Mouse (Mus musculus) brain, embryonic 14.5 days (tissue): ENCODE results near the gene Crat. TPM values are rescaled to one million over a fixed set of nuclear protein-coding genes. Genes with fewer than 3 reads are reported as not detected.

Source experiments
- DNase-seq: peaks from one replicate; pipeline ENCODE4 v3.0.0-alpha.2; 2011; ENCODE audit warnings: low read depth
- CTCF ChIP-seq: fragments of 200-500 bp; IDR thresholded peaks from 2 replicates; pipeline ENCODE4 v1.5.1; 2012; ENCODE audit warnings: inconsistent platforms, mild to moderate bottlenecking, moderate library complexity, borderline replicate concordance; ENCODE audit not compliant: insufficient read depth, insufficient read length; ENCODE audit errors: extremely low read depth
- POLR2A ChIP-seq: fragments of 200-500 bp; IDR thresholded peaks from 2 replicates; pipeline ENCODE4 v1.6.1; 2012; ENCODE audit warnings: mild to moderate bottlenecking, inconsistent platforms, borderline replicate concordance; ENCODE audit not compliant: poor library complexity, insufficient read depth, insufficient read length, severe bottlenecking; ENCODE audit errors: extremely low read depth
- polyA plus RNA-seq: library from polyadenylated mRNA; depleted of rRNA; stranded (reverse); fragments of >200 nt; gene quantifications from 2 replicates; pipeline ENCODE4 v1.2.3, GENCODE M21; 2012

Gene Crat
- polyA plus RNA-seq, 1 experiment: 31.3 TPM

DNA sequence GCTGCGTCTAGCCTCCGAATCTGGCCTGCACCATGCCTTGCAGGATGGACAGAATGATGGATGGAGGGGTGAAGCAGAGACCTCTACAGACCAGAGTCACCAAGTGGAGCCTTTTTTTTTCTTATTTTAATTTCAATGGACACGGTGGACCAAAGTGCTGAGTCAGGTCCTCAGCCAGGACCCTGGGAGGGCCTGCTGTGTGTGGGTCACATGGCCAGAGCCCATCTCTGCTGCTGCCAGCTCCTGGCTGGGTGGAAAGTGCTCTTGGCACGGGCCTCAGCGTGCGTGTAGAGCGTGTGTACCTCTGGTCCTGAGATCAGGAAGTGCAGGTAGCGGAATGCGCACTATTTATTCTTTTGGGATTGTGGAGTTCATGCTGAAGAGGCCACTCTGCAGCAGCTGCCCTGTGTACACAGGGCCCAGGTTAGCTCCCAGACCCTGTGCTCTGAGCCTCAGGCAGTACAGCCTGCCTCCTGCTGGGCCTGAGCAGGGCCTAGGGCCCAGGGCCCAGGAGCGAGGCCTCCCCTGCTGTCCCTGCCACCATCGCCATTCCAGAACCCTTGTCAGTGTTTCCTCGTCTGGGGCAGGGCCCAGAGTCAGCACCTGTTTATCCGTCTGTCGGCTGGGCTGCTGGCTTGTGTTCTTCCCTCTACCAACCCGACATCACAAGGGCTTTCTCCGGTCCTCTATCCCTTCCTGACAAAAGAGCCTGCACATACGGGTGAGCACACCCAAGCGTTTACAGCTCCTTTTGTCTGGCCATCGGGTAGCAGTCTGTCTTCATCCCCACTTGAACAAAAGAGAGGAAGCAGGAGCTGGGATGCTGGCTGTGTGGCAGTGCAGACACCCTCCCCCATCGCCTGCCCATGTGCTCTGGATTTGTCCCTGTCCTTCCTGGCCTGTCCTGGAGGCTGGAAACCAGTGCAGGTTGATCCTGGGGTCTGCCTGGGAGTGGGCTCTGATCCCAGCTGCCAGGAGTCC, 16.1 kb downstream of the Crat start:
- peak; percentile 84 for DNase-seq
- TF ChIP-seq CTCF: no peak
- TF ChIP-seq POLR2A: no peak

DNA sequence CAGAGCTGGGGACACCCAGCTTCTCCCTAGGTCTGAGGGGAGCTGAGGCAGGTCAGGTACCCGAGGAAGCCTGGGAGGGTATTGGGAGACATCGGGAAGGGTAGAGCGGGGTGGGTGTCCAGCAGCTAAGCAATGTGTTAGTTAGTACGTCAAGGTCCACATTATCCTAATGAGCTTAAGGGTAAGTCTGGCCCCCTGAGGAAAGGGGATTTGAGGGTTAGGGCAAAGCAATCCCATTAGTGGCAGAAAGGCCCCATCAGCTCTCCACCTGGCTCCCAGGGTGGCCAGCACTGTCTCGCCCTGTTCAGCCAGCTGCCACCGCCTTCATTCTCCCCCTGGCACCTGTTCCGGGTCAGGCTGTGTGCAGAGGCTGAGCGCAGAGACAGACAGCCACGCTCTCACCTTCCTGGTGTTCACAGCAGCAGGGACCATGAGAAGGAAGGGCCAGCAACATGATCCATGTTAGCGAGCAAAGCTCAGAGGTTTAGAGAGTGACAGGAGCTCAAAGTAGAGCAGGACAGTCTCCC, 17.6 kb downstream of the Crat start:
- no peak for TF ChIP-seq CTCF
- no peak for TF ChIP-seq POLR2A
- DNase-seq: peak; percentile 11

DNA sequence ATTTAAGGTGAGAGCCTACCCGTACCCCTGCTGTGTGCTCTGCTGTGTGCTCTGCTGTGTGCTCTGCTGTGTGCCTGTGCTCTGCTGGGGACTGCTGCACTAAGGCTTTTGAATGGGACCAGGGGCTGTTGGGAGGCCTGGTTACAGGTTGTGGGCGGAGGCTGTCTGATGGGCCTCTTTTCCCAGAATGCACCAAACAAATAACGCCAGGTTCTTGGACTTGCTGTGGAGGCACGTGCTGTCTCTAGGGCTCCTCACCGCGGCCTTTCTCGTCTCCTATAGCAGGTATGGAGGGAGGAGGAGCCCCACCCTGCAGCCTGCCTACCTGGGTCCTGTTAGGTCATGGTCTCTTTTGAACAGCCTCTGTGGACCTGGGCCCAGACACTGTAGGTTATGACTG, 19.4 kb downstream of the Crat start:
- TF ChIP-seq CTCF (no peak), POLR2A (no peak)

GRCm38 (mm10) chr2:30395757-30396156, 19.9 kb downstream of the Crat start:
- TF ChIP-seq POLR2A (no peak), CTCF (no peak)
- DNase-seq: no peak

More for the DNA sequence above, 19.4 kb downstream of the Crat start:
- no peak for DNase-seq

GRCm38 (mm10) chr2:30393370-30393656, 22.3 kb downstream of the Crat start:
- DNase-seq: no peak
- no peak for TF ChIP-seq CTCF

GRCm38 (mm10) chr2:30392577-30393369, 22.8 kb downstream of the Crat start:
- peak; percentile 96 for DNase-seq
- TF ChIP-seq POLR2A: peak; percentile 66; the same call in 1 of the 2 replicates
- TF ChIP-seq CTCF: no peak

DNA sequence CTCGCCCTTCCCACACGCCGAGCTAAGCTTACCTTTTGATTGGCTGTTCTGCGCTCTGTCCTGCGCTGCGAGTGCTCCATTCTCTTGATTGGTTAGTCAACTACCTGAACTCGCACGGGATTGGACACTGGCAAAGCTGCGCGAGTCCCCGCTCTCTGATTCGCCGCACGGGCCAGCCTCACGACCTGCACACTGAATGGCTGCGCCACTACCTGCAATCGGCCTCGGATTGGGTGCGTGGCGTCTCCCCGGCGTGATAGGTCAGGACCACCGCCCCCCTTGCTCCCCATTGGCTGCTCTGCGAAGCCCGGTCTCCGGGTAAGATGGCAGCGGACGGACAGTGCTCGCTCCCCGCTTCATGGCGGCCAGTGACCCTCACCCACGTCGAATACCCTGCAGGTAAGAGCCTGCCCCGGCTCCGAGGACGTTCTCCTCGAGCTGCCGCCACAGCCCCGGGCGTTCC, 23.5 kb downstream of the Crat start, which contains the start of gene Dolpp1:
TSS of gene Dolpp1 (plus strand) at position 141 of the 463 bp plus-strand sequence.
- TF ChIP-seq CTCF (no peak), POLR2A (no peak; the same call in 1 of the 2 replicates)
- peak; percentile 100 for DNase-seq

- DNase-seq: no peak
- TF ChIP-seq CTCF: no peak
- TF ChIP-seq POLR2A: no peak
Measured at GRCm38 (mm10) chr2:30389000-30389399, 26.6 kb downstream of the Crat start.

DNA sequence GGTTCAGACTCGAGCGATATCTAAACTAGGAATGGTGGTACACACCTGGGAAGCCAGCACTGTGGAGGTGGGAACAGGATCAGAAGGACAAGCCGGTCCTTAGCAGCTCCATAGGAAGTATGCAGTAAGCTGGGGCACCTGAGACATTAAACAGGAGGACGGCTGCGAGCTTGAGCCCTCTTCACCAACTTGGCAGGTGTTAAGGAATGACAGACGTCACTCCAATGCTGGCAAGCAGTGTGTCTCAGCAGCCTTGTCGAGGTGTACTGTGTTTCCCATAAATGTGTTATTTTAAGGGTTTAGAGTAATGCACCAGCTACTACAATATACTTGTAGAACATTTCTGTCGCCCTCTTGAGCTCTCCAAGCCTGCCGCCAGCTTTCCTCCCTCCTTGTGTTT, 28.7 kb downstream of the Crat start:
- DNase-seq: no peak

GRCm38 (mm10) chr2:30385591-30385990, 30.0 kb downstream of the Crat start:
- TF ChIP-seq CTCF (no peak), POLR2A (no peak)

More for the DNA sequence above, 28.7 kb downstream of the Crat start:
- no peak for TF ChIP-seq POLR2A
- no peak for TF ChIP-seq CTCF

DNA sequence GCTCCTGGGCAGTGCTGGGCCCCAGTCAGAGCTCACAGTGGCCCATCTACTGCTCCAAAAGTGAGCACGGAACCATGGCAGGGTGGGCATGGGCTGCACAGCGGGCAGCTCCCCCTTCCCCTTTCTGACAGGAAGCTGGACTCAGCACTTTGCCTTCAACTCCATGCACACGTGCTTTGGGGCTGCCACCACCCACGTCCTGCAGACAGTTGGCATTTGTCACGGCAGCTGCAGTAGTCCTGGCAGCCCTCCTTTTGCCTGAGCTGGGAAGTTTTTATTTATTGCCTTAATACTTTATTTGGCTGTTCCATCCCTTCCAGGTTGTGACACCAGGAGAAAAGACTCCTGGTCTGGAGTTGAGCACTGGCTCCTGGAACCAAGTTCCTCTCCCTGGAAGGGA, 30.8 kb downstream of the Crat start:
- DNase-seq: no peak
- TF ChIP-seq POLR2A (no peak), CTCF (no peak)

More at GRCm38 (mm10) chr2:30385591-30385990, 30.0 kb downstream of the Crat start:
- DNase-seq: no peak

DNA sequence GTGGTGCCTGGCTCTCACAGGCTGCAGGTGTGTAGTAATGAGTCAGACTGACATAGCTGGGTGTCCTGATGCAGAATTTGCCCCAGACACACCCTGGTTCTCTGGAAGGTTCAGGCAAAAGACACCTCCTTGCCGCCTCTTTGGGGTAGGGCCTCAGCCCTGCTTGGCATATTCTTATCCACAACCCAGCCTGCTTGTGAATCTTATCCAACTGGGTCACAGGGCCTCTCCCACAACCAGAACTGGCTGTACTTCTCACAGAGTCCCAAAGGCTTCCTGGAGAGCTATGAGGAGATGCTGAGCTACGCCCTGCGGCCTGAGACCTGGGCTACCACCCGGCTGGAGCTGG, 34.3 kb downstream of the Crat start:
- TF ChIP-seq CTCF (no peak), POLR2A (no peak)

DNA sequence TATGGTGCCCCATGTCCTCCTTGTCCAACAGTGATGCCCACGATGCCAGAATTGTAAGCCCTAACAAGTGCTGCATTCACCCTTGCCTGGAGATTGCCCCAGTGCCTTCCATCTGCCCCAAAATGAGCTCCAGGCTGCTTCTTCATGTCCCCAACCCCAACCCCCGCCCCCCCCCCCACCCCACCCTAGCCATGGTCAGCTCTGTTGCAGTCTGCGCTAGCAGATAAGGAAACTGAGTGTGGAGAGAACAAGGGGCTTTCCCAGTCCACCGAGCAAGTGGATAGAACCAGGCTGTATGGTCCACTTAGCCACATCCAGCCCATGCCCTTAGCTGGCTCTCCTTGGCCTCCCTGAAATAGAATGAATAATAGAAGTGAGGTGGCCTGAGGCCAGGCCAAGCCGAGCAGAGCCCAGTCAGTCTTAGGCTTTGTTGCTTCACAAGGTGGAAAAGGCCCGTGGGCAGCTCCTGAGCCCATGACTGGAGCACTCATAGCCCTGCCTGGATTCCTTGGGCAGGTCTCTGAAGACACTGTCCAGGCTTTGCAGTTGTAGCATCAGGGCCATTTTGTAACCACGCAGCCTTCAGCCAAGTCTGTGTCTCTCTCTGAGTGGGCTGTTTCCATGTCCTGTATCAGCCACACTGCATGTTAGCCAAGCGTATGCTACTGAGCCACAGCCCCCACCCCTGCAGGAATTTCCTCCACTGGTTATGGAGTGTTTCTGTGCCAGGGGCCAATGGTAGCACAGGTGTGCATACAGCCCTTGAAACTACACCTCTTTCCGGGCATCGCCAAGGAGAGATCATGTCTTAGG, 34.8 kb downstream of the Crat start:
- no peak for TF ChIP-seq POLR2A
- no peak for TF ChIP-seq CTCF
- DNase-seq: no peak

More for the DNA sequence above, 34.3 kb downstream of the Crat start:
- no peak for DNase-seq

- TF ChIP-seq POLR2A (no peak), CTCF (no peak)
- no peak for DNase-seq
Measured at GRCm38 (mm10) chr2:30379307-30379706, 36.3 kb downstream of the Crat start.
